Mouse (Mus musculus): Measurements from ENCODE around the gene Tmem210. TPM values are rescaled to one million over a fixed set of nuclear protein-coding genes. Genes with fewer than 3 reads are reported as not detected.

Tmem210 gene
- polyA plus RNA-seq (2014; fragmentation: Nextera tagmentation; extraction: Ambion mirVana) = not detected in 2 replicates

DNA sequence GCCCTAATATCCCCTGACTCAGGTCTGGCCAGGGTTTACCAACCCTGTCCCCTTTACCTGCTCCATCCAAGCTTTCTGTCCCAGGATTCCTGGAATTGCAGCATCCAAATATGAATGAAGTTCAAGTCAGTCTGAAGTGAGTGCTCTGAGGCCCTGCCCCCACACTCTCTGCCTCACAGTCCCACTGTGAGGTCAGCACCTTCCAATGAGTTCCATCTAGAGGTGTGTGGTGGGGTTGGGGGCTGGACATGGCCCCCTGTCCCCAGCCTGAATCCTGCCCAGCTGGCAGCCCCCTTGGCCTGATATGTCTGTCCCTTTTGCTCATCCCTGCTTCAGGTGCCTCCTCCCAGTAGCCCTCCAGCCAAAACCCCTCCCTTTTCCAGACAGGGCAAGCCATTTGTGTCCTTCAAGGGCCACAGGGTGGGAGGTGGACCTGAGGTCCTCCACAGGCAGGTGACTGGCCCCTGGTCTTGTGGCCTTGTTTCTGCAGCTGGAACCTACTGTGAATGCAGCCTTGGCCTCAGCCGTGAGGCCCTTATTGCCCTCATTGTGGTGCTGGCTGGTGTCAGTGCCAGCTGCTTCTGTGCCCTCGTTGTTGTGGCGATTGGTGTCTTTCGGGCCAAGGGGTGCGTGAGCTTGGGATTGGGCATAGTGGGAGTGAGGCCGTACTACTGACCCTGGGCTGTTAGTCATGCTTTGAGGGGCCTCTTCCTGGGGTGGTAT, at the start of gene Tmem210:
Gene Tmem210, plus strand, starts transcription at position 219 of the 723 bp plus-strand sequence.
- H3K27ac ChIP-seq (ENCODE audit: low read depth, low read length) = no peak within 1 kb of the TSS
- no peak for ATAC-seq (ENCODE audit: insufficient read depth, low FRiP score, low TSS enrichment)

DNA sequence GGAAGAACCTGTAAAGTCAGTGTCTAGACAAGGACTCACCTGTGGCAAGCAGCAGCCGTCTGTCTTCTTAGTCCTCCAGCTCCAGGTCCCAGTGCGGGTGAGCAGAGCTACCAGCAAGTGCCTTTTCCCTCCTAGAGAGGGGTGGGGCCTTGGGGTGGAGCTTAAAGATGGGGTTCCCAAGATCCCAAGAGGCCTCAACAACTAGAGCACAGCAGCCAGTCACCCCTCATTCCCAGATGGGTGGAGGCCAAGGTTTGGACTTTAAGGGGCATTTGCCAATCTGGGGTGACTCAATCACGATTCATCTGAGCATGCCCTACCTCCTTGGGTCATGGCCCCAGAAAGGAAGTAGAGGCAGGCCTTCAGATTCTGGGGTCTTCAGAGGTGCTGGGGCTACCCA, 48.2 kb upstream of the Tmem210 start:
- WGBS = 79% methylated on average over 3 of the region's 3 CpGs

More for the DNA sequence above, at the start of gene Tmem210:
- H3K27me3 ChIP-seq (ENCODE audit: control insufficient read depth, insufficient read depth, low read length) = peaks cover 53% of the 10 kb centered on the region
- H3K4me1 ChIP-seq (ENCODE audit: control insufficient read depth, insufficient read depth, low read length) = no peaks in the 10 kb centered on the region
- H3K4me2 ChIP-seq (ENCODE audit: low read depth) = no peak within 1 kb of the TSS
- WGBS = 85% methylated on average over 6 of the region's 6 CpGs
- H3K4me3 ChIP-seq (ENCODE audit: low read depth, low read length) = no peak within 1 kb of the TSS
- no peaks in the 10 kb centered on the region for H3K9me3 ChIP-seq (ENCODE audit: control insufficient read depth, low read length)
- no peak for DNase-seq (ENCODE audit: low spot score)
- H3K9ac ChIP-seq (ENCODE audit: low read length) = no peak within 1 kb of the TSS
- H3K36me3 ChIP-seq (ENCODE audit: control insufficient read depth, insufficient read depth, low read length) = peaks cover 14% of the 10 kb centered on the region

DNA sequence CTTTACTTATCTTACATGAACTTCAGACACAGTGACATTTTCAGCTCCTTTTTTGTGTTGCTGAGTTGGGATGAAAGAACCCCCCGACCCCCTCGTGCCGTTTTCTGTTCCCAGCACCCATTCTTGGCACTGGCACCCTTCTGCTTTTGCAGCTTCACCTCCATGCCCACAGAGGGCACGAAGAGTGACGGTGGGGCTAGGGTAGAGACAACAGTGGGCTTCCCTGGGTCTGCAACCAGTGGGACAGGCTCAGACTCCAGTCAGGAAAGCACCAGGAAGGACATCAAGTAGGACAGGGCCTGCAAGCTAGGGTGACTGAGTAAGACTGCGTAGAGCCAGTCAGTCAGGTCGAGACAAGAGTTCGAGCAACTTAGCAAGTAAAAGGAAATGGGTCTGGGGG, 47.6 kb upstream of the Tmem210 start:
- Histone ChIP-seq H3K27me3 (ENCODE audit: control insufficient read depth, insufficient read depth, low read length) (peaks cover 19% of the 10 kb centered on the region), H3K4me1 (ENCODE audit: control insufficient read depth, insufficient read depth, low read length) (peaks cover 18% of the 10 kb centered on the region), H3K9me3 (ENCODE audit: control insufficient read depth, low read length) (no peaks in the 10 kb centered on the region), H3K27ac (ENCODE audit: low read depth, low read length) (no peak overlapping the region), H3K4me3 (ENCODE audit: low read depth, low read length) (no peak overlapping the region), H3K36me3 (ENCODE audit: control insufficient read depth, insufficient read depth, low read length) (no peaks in the 10 kb centered on the region), H3K9ac (ENCODE audit: low read length) (no peak overlapping the region), H3K4me2 (ENCODE audit: low read depth) (peak overlapping the region; percentile 98)
- ATAC-seq (ENCODE audit: insufficient read depth, low FRiP score, low TSS enrichment) (0 out of 2 replicates have a peak, but pooled peaks have one; percentile 1), DNase-seq (ENCODE audit: low spot score) (no peak)
- WGBS = 51% methylated on average over 8 of the region's 8 CpGs

More for the DNA sequence above, 48.2 kb upstream of the Tmem210 start:
- Histone ChIP-seq H3K4me1 (ENCODE audit: control insufficient read depth, insufficient read depth, low read length) (peaks cover 18% of the 10 kb centered on the region), H3K4me2 (ENCODE audit: low read depth) (no peak overlapping the region), H3K9ac (ENCODE audit: low read length) (no peak overlapping the region), H3K27me3 (ENCODE audit: control insufficient read depth, insufficient read depth, low read length) (peaks cover 19% of the 10 kb centered on the region), H3K9me3 (ENCODE audit: control insufficient read depth, low read length) (no peaks in the 10 kb centered on the region), H3K4me3 (ENCODE audit: low read depth, low read length) (no peak overlapping the region), H3K36me3 (ENCODE audit: control insufficient read depth, insufficient read depth, low read length) (no peaks in the 10 kb centered on the region), H3K27ac (ENCODE audit: low read depth, low read length) (no peak overlapping the region)
- DNase-seq (ENCODE audit: low spot score) (no peak), ATAC-seq (ENCODE audit: insufficient read depth, low FRiP score, low TSS enrichment) (no peak)

DNA sequence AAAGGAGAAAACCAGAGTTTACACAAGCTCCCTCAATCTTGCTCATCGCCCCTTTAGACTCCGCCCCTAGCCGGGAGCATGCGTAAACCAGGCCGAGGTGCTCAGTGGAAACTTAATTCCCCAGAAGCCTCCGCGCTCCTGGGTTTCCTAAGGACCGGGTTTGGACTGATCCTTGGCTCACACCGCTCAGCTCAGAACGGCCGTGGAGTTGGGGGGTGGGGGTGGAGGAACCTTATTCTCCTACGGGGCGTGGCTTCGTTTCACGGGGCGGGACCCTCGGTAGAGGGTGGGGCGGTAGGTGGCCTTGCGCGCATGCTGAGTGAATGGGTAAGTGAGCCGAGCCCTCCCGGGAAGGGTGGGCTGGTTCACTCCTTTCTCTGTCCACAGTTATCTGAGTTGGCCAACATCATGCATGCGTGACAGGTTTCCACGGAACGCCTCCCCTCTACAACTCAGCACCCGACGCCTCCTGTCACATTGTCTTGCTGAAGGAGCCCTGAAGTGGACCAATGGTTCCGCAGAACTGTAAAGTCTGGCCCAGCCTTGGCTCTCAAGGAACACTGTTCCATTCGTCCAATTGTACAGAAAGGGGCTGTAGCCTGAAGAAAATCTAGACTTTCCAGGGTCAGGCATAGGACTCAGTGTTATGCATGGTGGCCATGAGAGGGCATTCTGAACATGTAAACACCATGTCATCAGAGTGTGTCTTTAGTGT, 47.1 kb upstream of the Tmem210 start:
- peak; percentile 70 for ATAC-seq (ENCODE audit: insufficient read depth, low FRiP score, low TSS enrichment)
- H3K27ac ChIP-seq (ENCODE audit: low read depth, low read length) = 0 out of 2 replicates have a peak overlapping the region, but pooled peaks have one; percentile 3
- under 1% methylated on average over 29 of the region's 29 CpGs for WGBS

DNA sequence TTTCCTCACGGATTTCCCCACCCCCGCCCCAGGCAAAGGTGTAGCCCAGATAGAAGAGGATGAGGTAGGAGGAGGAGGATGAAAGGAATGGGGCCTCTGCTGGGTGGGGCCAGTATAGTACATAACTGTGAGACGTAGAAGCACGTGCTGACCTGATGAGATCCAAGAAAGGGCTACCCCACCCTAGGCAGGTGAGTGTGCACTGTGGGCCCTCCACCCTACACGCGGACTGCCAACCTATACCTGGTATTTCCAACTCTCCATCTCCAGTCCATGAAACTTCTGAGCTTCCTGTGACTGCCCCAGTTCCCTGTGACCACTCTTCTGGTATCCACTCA, 46.5 kb upstream of the Tmem210 start:
- Histone ChIP-seq H3K4me3 (ENCODE audit: low read depth, low read length) (peak overlapping the region; percentile 54), H3K4me2 (ENCODE audit: low read depth) (peak overlapping the region; percentile 98), H3K4me1 (ENCODE audit: control insufficient read depth, insufficient read depth, low read length) (peaks cover 18% of the 10 kb centered on the region), H3K9me3 (ENCODE audit: control insufficient read depth, low read length) (no peaks in the 10 kb centered on the region), H3K36me3 (ENCODE audit: control insufficient read depth, insufficient read depth, low read length) (no peaks in the 10 kb centered on the region), H3K27ac (ENCODE audit: low read depth, low read length) (no peak overlapping the region), H3K27me3 (ENCODE audit: control insufficient read depth, insufficient read depth, low read length) (peaks cover 19% of the 10 kb centered on the region), H3K9ac (ENCODE audit: low read length) (peak overlapping the region; percentile 44; the same call in 1 of the 2 replicates)
- ATAC-seq (ENCODE audit: insufficient read depth, low FRiP score, low TSS enrichment) = no peak
- 24% methylated on average over 6 of the region's 6 CpGs for WGBS
- DNase-seq (ENCODE audit: low spot score) = no peak

More for the DNA sequence above, 47.1 kb upstream of the Tmem210 start:
- H3K36me3 ChIP-seq (ENCODE audit: control insufficient read depth, insufficient read depth, low read length) = no peaks in the 10 kb centered on the region
- peak overlapping the region; percentile 44 for H3K9ac ChIP-seq (ENCODE audit: low read length)
- H3K4me1 ChIP-seq (ENCODE audit: control insufficient read depth, insufficient read depth, low read length) = peaks cover 18% of the 10 kb centered on the region
- DNase-seq (ENCODE audit: low spot score) = peak; percentile 75
- H3K9me3 ChIP-seq (ENCODE audit: control insufficient read depth, low read length) = no peaks in the 10 kb centered on the region
- H3K4me2 ChIP-seq (ENCODE audit: low read depth) = peak overlapping the region; percentile 98
- peaks cover 19% of the 10 kb centered on the region for H3K27me3 ChIP-seq (ENCODE audit: control insufficient read depth, insufficient read depth, low read length)
- peak overlapping the region; percentile 37 for H3K4me3 ChIP-seq (ENCODE audit: low read depth, low read length)

DNA sequence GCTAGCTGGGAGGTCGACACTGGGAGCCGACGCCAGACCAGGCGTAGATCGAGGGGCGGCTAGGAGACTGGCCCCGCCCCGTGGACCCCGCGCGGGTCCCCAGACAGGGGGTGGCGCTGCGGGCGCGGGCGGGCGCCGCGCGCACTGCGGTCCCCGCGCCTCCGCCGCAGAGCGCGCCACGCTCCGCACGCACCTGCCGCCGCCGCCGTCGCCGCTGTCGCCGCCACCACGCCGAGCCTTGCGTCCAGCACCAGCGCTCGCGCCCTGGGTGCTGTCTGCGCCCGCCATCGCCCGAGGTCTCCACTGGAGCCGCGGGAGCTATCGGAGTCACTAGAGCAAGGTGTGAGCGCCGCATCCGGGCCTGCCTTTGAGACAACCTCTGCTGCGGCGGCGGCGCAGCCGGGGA, 45.8 kb upstream of the Tmem210 start, which contains the start of the genes Rnf208 and Cysrt1:
Gene Rnf208, plus strand, starts transcription at position 155 of the 406 bp plus-strand sequence.
Gene Cysrt1, minus strand, starts transcription at position 352 of the 406 bp plus-strand sequence.
- Histone ChIP-seq H3K4me2 (ENCODE audit: low read depth) (peak within 1 kb of the TSS; percentile 98), H3K36me3 (ENCODE audit: control insufficient read depth, insufficient read depth, low read length) (no peaks in the 10 kb centered on the region), H3K9ac (ENCODE audit: low read length) (peak within 1 kb of the TSS; percentile 76), H3K27ac (ENCODE audit: low read depth, low read length) (0 out of 2 replicates have a peak within 1 kb of the TSS, but pooled peaks have one; percentile 3), H3K4me3 (ENCODE audit: low read depth, low read length) (peak within 1 kb of the TSS; percentile 54), H3K27me3 (ENCODE audit: control insufficient read depth, insufficient read depth, low read length) (peaks cover 19% of the 10 kb centered on the region), H3K4me1 (ENCODE audit: control insufficient read depth, insufficient read depth, low read length) (peaks cover 18% of the 10 kb centered on the region), H3K9me3 (ENCODE audit: control insufficient read depth, low read length) (no peaks in the 10 kb centered on the region)
- ATAC-seq (ENCODE audit: insufficient read depth, low FRiP score, low TSS enrichment) = peak; percentile 29; the same call in 1 of the 2 replicates
- WGBS = under 1% methylated on average over 52 of the region's 59 CpGs
- DNase-seq (ENCODE audit: low spot score) = peak; percentile 56

DNA sequence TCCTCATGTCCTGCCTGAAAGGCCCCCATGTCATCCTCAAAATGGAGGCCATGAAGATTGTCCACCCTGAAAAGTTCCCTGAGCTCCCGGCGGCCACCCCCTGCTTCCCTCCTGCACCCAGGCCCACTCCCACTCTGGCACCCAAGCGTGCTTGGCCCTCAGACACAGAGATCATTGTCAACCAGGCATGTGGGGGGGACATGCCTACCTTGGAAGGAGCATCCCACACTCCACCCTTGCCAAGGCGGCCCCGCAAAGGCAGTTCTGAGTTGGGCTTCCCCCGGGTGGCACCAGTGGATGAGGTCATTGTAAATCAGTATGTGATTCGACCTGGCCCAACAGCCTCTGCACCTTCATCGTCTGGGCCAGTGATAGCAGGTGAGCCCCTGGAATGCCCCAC, 44.6 kb upstream of the Tmem210 start:
- Histone ChIP-seq H3K9me3 (ENCODE audit: control insufficient read depth, low read length) (no peaks in the 10 kb centered on the region), H3K4me2 (ENCODE audit: low read depth) (peak overlapping the region; percentile 98; the same call in 1 of the 2 replicates), H3K4me1 (ENCODE audit: control insufficient read depth, insufficient read depth, low read length) (peaks cover 18% of the 10 kb centered on the region), H3K36me3 (ENCODE audit: control insufficient read depth, insufficient read depth, low read length) (no peaks in the 10 kb centered on the region; the same call in 1 of the 2 replicates), H3K9ac (ENCODE audit: low read length) (no peak overlapping the region), H3K27ac (ENCODE audit: low read depth, low read length) (no peak overlapping the region), H3K27me3 (ENCODE audit: control insufficient read depth, insufficient read depth, low read length) (peaks cover 19% of the 10 kb centered on the region), H3K4me3 (ENCODE audit: low read depth, low read length) (0 out of 2 replicates have a peak overlapping the region, but pooled peaks have one; percentile 54)
- ATAC-seq (ENCODE audit: insufficient read depth, low FRiP score, low TSS enrichment) = no peak
- DNase-seq (ENCODE audit: low spot score) = no peak
- 78% methylated on average over 8 of the region's 8 CpGs for WGBS

DNA sequence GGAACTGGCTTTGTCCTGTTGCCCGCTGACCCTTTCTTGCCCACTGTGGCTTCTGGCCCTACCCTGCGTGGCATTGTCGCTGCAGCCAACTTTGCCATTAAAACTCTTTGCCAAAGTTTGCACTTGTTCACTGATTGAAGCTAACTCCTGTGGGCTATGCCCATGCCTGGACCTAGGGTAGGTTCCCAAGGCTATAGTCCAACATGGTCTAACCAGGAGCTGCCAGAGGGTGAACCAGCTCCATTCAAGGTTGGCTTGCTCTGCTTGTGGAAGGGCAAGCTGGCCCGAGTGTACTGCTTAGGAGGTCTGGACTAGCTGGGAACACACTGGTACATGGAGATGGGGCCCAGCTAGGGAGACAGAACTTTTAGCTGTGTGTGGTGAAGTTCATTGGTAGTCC, 43.8 kb upstream of the Tmem210 start:
- Histone ChIP-seq H3K9ac (ENCODE audit: low read length) (no peak overlapping the region), H3K36me3 (ENCODE audit: control insufficient read depth, insufficient read depth, low read length) (peaks cover 5% of the 10 kb centered on the region), H3K4me1 (ENCODE audit: control insufficient read depth, insufficient read depth, low read length) (peaks cover 18% of the 10 kb centered on the region), H3K4me2 (ENCODE audit: low read depth) (no peak overlapping the region), H3K27me3 (ENCODE audit: control insufficient read depth, insufficient read depth, low read length) (peaks cover 19% of the 10 kb centered on the region), H3K9me3 (ENCODE audit: control insufficient read depth, low read length) (no peaks in the 10 kb centered on the region), H3K4me3 (ENCODE audit: low read depth, low read length) (no peak overlapping the region), H3K27ac (ENCODE audit: low read depth, low read length) (no peak overlapping the region)
- DNase-seq (ENCODE audit: low spot score) = no peak
- ATAC-seq (ENCODE audit: insufficient read depth, low FRiP score, low TSS enrichment) = no peak
- WGBS = 84% methylated on average over 4 of the region's 4 CpGs

Data from neural tube, embryonic 11.5 days (tissue).